Mouse (Mus musculus): ENCODE results near the gene Ikzf3. TPM values are rescaled to one million over a fixed set of nuclear protein-coding genes. Genes with fewer than 3 reads are reported as not detected.

The Ikzf3 gene
- polyA plus RNA-seq, 1 experiment from 2014 or later = 0.07 TPM

- Histone ChIP-seq H3K4me3 (no peak overlapping the region), H3K4me1 (no peaks in the 10 kb centered on the region), H3K27ac (no peak overlapping the region), H3K27me3 (ENCODE audit: poor library complexity, severe bottlenecking) (peaks cover 21% of the 10 kb centered on the region), H3K9me3 (peaks cover 7% of the 10 kb centered on the region; the same call in 1 of the 2 replicates), H3K36me3 (replicated peaks) (no peaks in the 10 kb centered on the region)
- DNase-seq (ENCODE audit: extremely low spot score, low spot score) = no peak
These were observed 8.3 kb downstream of the Ikzf3 start for GRCm38 (mm10) chr11:98537480-98538034.

GRCm38 (mm10) chr11:98526824-98527461 lies 18.9 kb downstream of the Ikzf3 start:
- no peaks in the 10 kb centered on the region for H3K9me3 ChIP-seq

GRCm38 (mm10) chr11:98525140-98525539 lies 20.7 kb downstream of the Ikzf3 start:
- 65% methylated on average over 4 of the region's 4 CpGs for WGBS

More at GRCm38 (mm10) chr11:98526824-98527461, 18.9 kb downstream of the Ikzf3 start:
- no peaks in the 10 kb centered on the region for H3K4me1 ChIP-seq
- WGBS = 76% methylated on average over 10 of the region's 10 CpGs
- H3K27me3 ChIP-seq (ENCODE audit: poor library complexity, severe bottlenecking) = peaks cover 9% of the 10 kb centered on the region
- H3K27ac ChIP-seq = no peak overlapping the region
- no peak for DNase-seq (ENCODE audit: extremely low spot score, low spot score)
- no peaks in the 10 kb centered on the region for H3K36me3 ChIP-seq (replicated peaks)
- no peak overlapping the region for H3K4me3 ChIP-seq

GRCm38 (mm10) chr11:98520468-98520867 lies 25.4 kb downstream of the Ikzf3 start:
- Histone ChIP-seq H3K36me3 (replicated peaks) (no peaks in the 10 kb centered on the region), H3K4me1 (no peaks in the 10 kb centered on the region; the same call in 1 of the 2 replicates), H3K9me3 (no peaks in the 10 kb centered on the region), H3K4me3 (no peak overlapping the region), H3K27ac (no peak overlapping the region), H3K27me3 (ENCODE audit: poor library complexity, severe bottlenecking) (no peaks in the 10 kb centered on the region)
- 69% methylated on average over 10 of the region's 10 CpGs for WGBS
- no peak for DNase-seq (ENCODE audit: extremely low spot score, low spot score)

More at GRCm38 (mm10) chr11:98525140-98525539, 20.7 kb downstream of the Ikzf3 start:
- H3K27ac ChIP-seq = no peak overlapping the region
- no peak for DNase-seq (ENCODE audit: extremely low spot score, low spot score)
- H3K9me3 ChIP-seq = no peaks in the 10 kb centered on the region
- peaks cover 9% of the 10 kb centered on the region for H3K27me3 ChIP-seq (ENCODE audit: poor library complexity, severe bottlenecking)
- H3K4me1 ChIP-seq = no peaks in the 10 kb centered on the region; the same call in 1 of the 2 replicates
- H3K36me3 ChIP-seq (replicated peaks) = no peaks in the 10 kb centered on the region
- no peak overlapping the region for H3K4me3 ChIP-seq

GRCm38 (mm10) chr11:98513356-98513936 lies 32.4 kb downstream of the Ikzf3 start:
- H3K36me3 ChIP-seq (replicated peaks) = no peaks in the 10 kb centered on the region
- H3K4me3 ChIP-seq = no peak overlapping the region
- DNase-seq (ENCODE audit: extremely low spot score, low spot score) = no peak
- H3K27ac ChIP-seq = no peak overlapping the region
- H3K27me3 ChIP-seq (ENCODE audit: poor library complexity, severe bottlenecking) = no peaks in the 10 kb centered on the region
- H3K4me1 ChIP-seq = peaks cover 5% of the 10 kb centered on the region; the same call in 1 of the 2 replicates
- 77% methylated on average over 6 of the region's 6 CpGs for WGBS
- H3K9me3 ChIP-seq = no peaks in the 10 kb centered on the region

GRCm38 (mm10) chr11:98512881-98513280 lies 33.0 kb downstream of the Ikzf3 start:
- no peaks in the 10 kb centered on the region for H3K36me3 ChIP-seq (replicated peaks)
- no peak overlapping the region for H3K27ac ChIP-seq
- DNase-seq (ENCODE audit: extremely low spot score, low spot score) = no peak
- H3K9me3 ChIP-seq = no peaks in the 10 kb centered on the region
- peaks cover 5% of the 10 kb centered on the region; the same call in 1 of the 2 replicates for H3K4me1 ChIP-seq
- 94% methylated on average over 13 of the region's 13 CpGs for WGBS
- H3K4me3 ChIP-seq = no peak overlapping the region
- no peaks in the 10 kb centered on the region for H3K27me3 ChIP-seq (ENCODE audit: poor library complexity, severe bottlenecking)

GRCm38 (mm10) chr11:98510125-98510524 lies 35.7 kb downstream of the Ikzf3 start:
- no peak for DNase-seq (ENCODE audit: extremely low spot score, low spot score)
- Histone ChIP-seq H3K4me3 (no peak overlapping the region), H3K4me1 (peaks cover 5% of the 10 kb centered on the region; the same call in 1 of the 2 replicates), H3K36me3 (replicated peaks) (no peaks in the 10 kb centered on the region), H3K27me3 (ENCODE audit: poor library complexity, severe bottlenecking) (no peaks in the 10 kb centered on the region), H3K27ac (no peak overlapping the region), H3K9me3 (no peaks in the 10 kb centered on the region)
- 88% methylated on average over 8 of the region's 8 CpGs for WGBS

- Histone ChIP-seq H3K4me1 (peaks cover 5% of the 10 kb centered on the region; the same call in 1 of the 2 replicates), H3K27ac (no peak overlapping the region), H3K9me3 (no peaks in the 10 kb centered on the region), H3K4me3 (no peak overlapping the region), H3K27me3 (ENCODE audit: poor library complexity, severe bottlenecking) (no peaks in the 10 kb centered on the region), H3K36me3 (replicated peaks) (no peaks in the 10 kb centered on the region)
- no peak for DNase-seq (ENCODE audit: extremely low spot score, low spot score)
- 84% methylated on average over 7 of the region's 7 CpGs for WGBS
These were observed 36.4 kb downstream of the Ikzf3 start for GRCm38 (mm10) chr11:98509434-98509833.

GRCm38 (mm10) chr11:98504926-98505325 lies 40.9 kb downstream of the Ikzf3 start:
- peaks cover 41% of the 10 kb centered on the region for H3K27me3 ChIP-seq (ENCODE audit: poor library complexity, severe bottlenecking)
- H3K9me3 ChIP-seq = no peaks in the 10 kb centered on the region
- DNase-seq (ENCODE audit: extremely low spot score, low spot score) = no peak
- no peak overlapping the region for H3K27ac ChIP-seq
- WGBS = 77% methylated on average over 3 of the region's 3 CpGs
- H3K4me3 ChIP-seq = no peak overlapping the region
- H3K36me3 ChIP-seq (replicated peaks) = no peaks in the 10 kb centered on the region
- H3K4me1 ChIP-seq = no peaks in the 10 kb centered on the region

GRCm38 (mm10) chr11:98497388-98498288 lies 48.2 kb downstream of the Ikzf3 start:
- Histone ChIP-seq H3K9me3 (no peaks in the 10 kb centered on the region), H3K36me3 (replicated peaks) (no peaks in the 10 kb centered on the region), H3K27ac (peak overlapping the region; percentile 2; the same call in 1 of the 2 replicates), H3K4me3 (no peak overlapping the region), H3K4me1 (peaks cover 26% of the 10 kb centered on the region), H3K27me3 (ENCODE audit: poor library complexity, severe bottlenecking) (peaks cover 95% of the 10 kb centered on the region)
- peak; percentile 23 for DNase-seq (ENCODE audit: extremely low spot score, low spot score)
- WGBS = 42% methylated on average over 22 of the region's 22 CpGs

GRCm38 (mm10) chr11:98495176-98495719 lies 50.6 kb downstream of the Ikzf3 start:
- no peak for DNase-seq (ENCODE audit: extremely low spot score, low spot score)
- no peaks in the 10 kb centered on the region for H3K36me3 ChIP-seq (replicated peaks)
- no peak overlapping the region for H3K27ac ChIP-seq
- peaks cover 29% of the 10 kb centered on the region for H3K4me1 ChIP-seq
- H3K4me3 ChIP-seq = no peak overlapping the region
- 88% methylated on average over 5 of the region's 5 CpGs for WGBS
- peaks cover 78% of the 10 kb centered on the region for H3K27me3 ChIP-seq (ENCODE audit: poor library complexity, severe bottlenecking)
- H3K9me3 ChIP-seq = no peaks in the 10 kb centered on the region

- no peaks in the 10 kb centered on the region for H3K36me3 ChIP-seq (replicated peaks)
- no peak for DNase-seq (ENCODE audit: extremely low spot score, low spot score)
- WGBS = 74% methylated on average over 9 of the region's 9 CpGs
- H3K4me3 ChIP-seq = no peak overlapping the region
- H3K27me3 ChIP-seq (ENCODE audit: poor library complexity, severe bottlenecking) = peaks cover 71% of the 10 kb centered on the region
- H3K27ac ChIP-seq = no peak overlapping the region
- H3K4me1 ChIP-seq = peaks cover 37% of the 10 kb centered on the region
- no peaks in the 10 kb centered on the region for H3K9me3 ChIP-seq
These were observed 52.4 kb downstream of the Ikzf3 start for GRCm38 (mm10) chr11:98493394-98493793.
